Mouse (Mus musculus): ENCODE results near the gene Hltf.

DNA sequence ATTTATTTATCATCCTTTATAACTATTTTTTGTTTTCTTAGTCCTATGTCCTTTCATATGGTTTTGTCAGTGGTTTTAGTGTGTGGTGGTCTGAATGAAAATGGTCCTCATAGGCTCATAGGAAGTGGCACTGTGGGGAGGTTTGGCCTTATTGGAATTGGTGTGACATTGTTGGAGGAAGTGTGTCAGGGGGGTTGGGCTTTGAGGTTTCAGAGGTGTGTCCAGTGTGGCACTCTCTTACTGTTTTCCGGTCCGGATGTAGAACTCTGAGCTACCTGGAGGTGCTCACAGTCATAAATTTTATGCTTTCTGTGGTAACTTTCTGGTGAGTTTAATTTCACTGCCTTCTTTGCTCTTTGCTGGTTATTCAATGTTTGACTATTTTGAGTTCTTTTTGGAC lies 47.2 kb downstream of the Hltf start:
- TF ChIP-seq CTCF (IDR thresholded peaks at IDR 0.05; ENCODE audit: low read depth, low read length) (no peak), POLR2A (IDR thresholded peaks at IDR 0.05; ENCODE audit: insufficient read depth, low read length) (no peak), EP300 (IDR thresholded peaks at IDR 0.05; ENCODE audit: insufficient read depth, low read depth, low read length) (no peak)

All from ES-Bruce4 (cell line).